Mouse (Mus musculus): ENCODE measurements around the gene Rcan1. TPM values are rescaled to one million over a fixed set of nuclear protein-coding genes. Genes with fewer than 3 reads are reported as not detected.
"Not testable (repeated sequence)": the region's sequence is repeated elsewhere in the genome, so short reads cannot be mapped to it uniquely, and the experiment has no call there.

Gene Rcan1
- 27.0 and 28.2 TPM in 2 replicates for polyA plus RNA-seq (2012; rRNA removed)
- 38.0 and 40.2 TPM in 2 replicates for polyA plus RNA-seq (2014; fragmentation: Nextera tagmentation; extraction: Ambion mirVana)

- Histone ChIP-seq H3K9me3 (ENCODE audit: control insufficient read depth, low read length) (no peaks in the 10 kb centered on the region), H3K9ac (ENCODE audit: low read depth, low read length, severe bottlenecking) (no peak within 1 kb of the TSS), H3K4me1 (ENCODE audit: control insufficient read depth, insufficient read depth, low read length) (no peaks in the 10 kb centered on the region), H3K27ac (replicated peaks; ENCODE audit: low read depth, low read length) (no peak within 1 kb of the TSS), H3K36me3 (ENCODE audit: control insufficient read depth, insufficient read depth, low read length) (no peaks in the 10 kb centered on the region), H3K4me2 (replicated peaks; ENCODE audit: low read depth, low read length, severe bottlenecking) (no peak within 1 kb of the TSS), H3K4me3 (replicated peaks; ENCODE audit: low read length) (no peak within 1 kb of the TSS), H3K27me3 (ENCODE audit: control insufficient read depth, insufficient read depth, low read length) (no peaks in the 10 kb centered on the region)
- 62% methylated on average over 6 of the region's 6 CpGs for WGBS
- DNase-seq (ENCODE audit: low spot score) (no peak), ATAC-seq (ENCODE audit: low FRiP score, low read depth) (no peak)
- no peak for TF ChIP-seq POLR2A (IDR thresholded peaks at IDR 0.05; ENCODE audit: borderline replicate concordance, extremely low read depth, insufficient read depth, insufficient read length)
These were observed at the start of gene Rcan1 for GRCm38 (mm10) chr16:92470706-92471105. Gene Rcan1 (minus strand): TSS chr16:92470867.

- 49% methylated on average over 13 of the region's 13 CpGs for WGBS
- no peaks in the 10 kb centered on the region for H3K4me1 ChIP-seq (ENCODE audit: control insufficient read depth, insufficient read depth, low read length)
- H3K9me3 ChIP-seq (ENCODE audit: control insufficient read depth, low read length) = no peaks in the 10 kb centered on the region
- no peaks in the 10 kb centered on the region; the same call in 1 of the 2 replicates for H3K27me3 ChIP-seq (ENCODE audit: control insufficient read depth, insufficient read depth, low read length)
- H3K4me3 ChIP-seq (replicated peaks; ENCODE audit: low read length) = no peak overlapping the region
- H3K36me3 ChIP-seq (ENCODE audit: control insufficient read depth, insufficient read depth, low read length) = no peaks in the 10 kb centered on the region
- ATAC-seq (ENCODE audit: low FRiP score, low read depth) (no peak), DNase-seq (ENCODE audit: low spot score) (peak; percentile 40)
- no peak overlapping the region for H3K27ac ChIP-seq (replicated peaks; ENCODE audit: low read depth, low read length)
- no peak overlapping the region for H3K9ac ChIP-seq (ENCODE audit: low read depth, low read length, severe bottlenecking)
- no peak overlapping the region for H3K4me2 ChIP-seq (replicated peaks; ENCODE audit: low read depth, low read length, severe bottlenecking)
- TF ChIP-seq POLR2A (IDR thresholded peaks at IDR 0.05; ENCODE audit: borderline replicate concordance, extremely low read depth, insufficient read depth, insufficient read length) = no peak
These were observed 49.3 kb upstream of the Rcan1 start for GRCm38 (mm10) chr16:92519820-92520492.

- Histone ChIP-seq H3K27ac (replicated peaks; ENCODE audit: low read depth, low read length) (no peak overlapping the region), H3K27me3 (ENCODE audit: control insufficient read depth, insufficient read depth, low read length) (no peaks in the 10 kb centered on the region), H3K4me2 (replicated peaks; ENCODE audit: low read depth, low read length, severe bottlenecking) (no peak overlapping the region), H3K9ac (ENCODE audit: low read depth, low read length, severe bottlenecking) (no peak overlapping the region), H3K4me3 (replicated peaks; ENCODE audit: low read length) (no peak overlapping the region), H3K4me1 (ENCODE audit: control insufficient read depth, insufficient read depth, low read length) (no peaks in the 10 kb centered on the region), H3K36me3 (ENCODE audit: control insufficient read depth, insufficient read depth, low read length) (no peaks in the 10 kb centered on the region), H3K9me3 (ENCODE audit: control insufficient read depth, low read length) (no peaks in the 10 kb centered on the region)
- DNase-seq (ENCODE audit: low spot score) (peak; percentile 33), ATAC-seq (ENCODE audit: low FRiP score, low read depth) (no peak)
- no peak for TF ChIP-seq POLR2A (IDR thresholded peaks at IDR 0.05; ENCODE audit: borderline replicate concordance, extremely low read depth, insufficient read depth, insufficient read length)
- 32% methylated on average over 4 of the region's 4 CpGs for WGBS
These were observed 48.1 kb upstream of the Rcan1 start for GRCm38 (mm10) chr16:92518718-92519117.

- no peaks in the 10 kb centered on the region for H3K9me3 ChIP-seq (ENCODE audit: control insufficient read depth, low read length)
- DNase-seq (ENCODE audit: low spot score) = no peak
These were observed 45.5 kb upstream of the Rcan1 start for GRCm38 (mm10) chr16:92516139-92516538.

GRCm38 (mm10) chr16:92514896-92515295 is 44.2 kb upstream of the Rcan1 start:
- ATAC-seq (ENCODE audit: low FRiP score, low read depth); H3K4me1 ChIP-seq (ENCODE audit: control insufficient read depth, insufficient read depth, low read length); H3K9ac ChIP-seq (ENCODE audit: low read depth, low read length, severe bottlenecking); H3K27ac ChIP-seq (replicated peaks; ENCODE audit: low read depth, low read length); H3K27me3 ChIP-seq (ENCODE audit: control insufficient read depth, insufficient read depth, low read length); H3K4me2 ChIP-seq (replicated peaks; ENCODE audit: low read depth, low read length, severe bottlenecking); DNase-seq (ENCODE audit: low spot score); H3K9me3 ChIP-seq (ENCODE audit: control insufficient read depth, low read length); H3K36me3 ChIP-seq (ENCODE audit: control insufficient read depth, insufficient read depth, low read length); H3K4me3 ChIP-seq (replicated peaks; ENCODE audit: low read length): not testable (repeated sequence)
- 76% methylated on average over 8 of the region's 9 CpGs for WGBS

More at GRCm38 (mm10) chr16:92516139-92516538, 45.5 kb upstream of the Rcan1 start:
- 80% methylated on average over 9 of the region's 9 CpGs for WGBS
- H3K9ac ChIP-seq (ENCODE audit: low read depth, low read length, severe bottlenecking) = no peak overlapping the region
- no peaks in the 10 kb centered on the region for H3K27me3 ChIP-seq (ENCODE audit: control insufficient read depth, insufficient read depth, low read length)
- H3K4me3 ChIP-seq (replicated peaks; ENCODE audit: low read length) = no peak overlapping the region
- no peak for ATAC-seq (ENCODE audit: low FRiP score, low read depth)
- no peak overlapping the region for H3K27ac ChIP-seq (replicated peaks; ENCODE audit: low read depth, low read length)
- TF ChIP-seq POLR2A (IDR thresholded peaks at IDR 0.05; ENCODE audit: borderline replicate concordance, extremely low read depth, insufficient read depth, insufficient read length) = no peak
- H3K4me2 ChIP-seq (replicated peaks; ENCODE audit: low read depth, low read length, severe bottlenecking) = no peak overlapping the region
- H3K4me1 ChIP-seq (ENCODE audit: control insufficient read depth, insufficient read depth, low read length) = no peaks in the 10 kb centered on the region; the same call in 1 of the 2 replicates
- no peaks in the 10 kb centered on the region for H3K36me3 ChIP-seq (ENCODE audit: control insufficient read depth, insufficient read depth, low read length)
